Mouse (Mus musculus): ENCODE results near the gene Gm20481. TPM values are rescaled to one million over a fixed set of nuclear protein-coding genes. Genes with fewer than 3 reads are reported as not detected.
A peak's percentile ranks its signal among the peaks of the same experiment; 100 is the strongest.
"Not testable (repeated sequence)": the region's sequence is repeated elsewhere in the genome, so short reads cannot be mapped to it uniquely, and the experiment has no call there.

Gene Gm20481
- total RNA-seq, 2 experiments from 2014 or later = not detected

DNA sequence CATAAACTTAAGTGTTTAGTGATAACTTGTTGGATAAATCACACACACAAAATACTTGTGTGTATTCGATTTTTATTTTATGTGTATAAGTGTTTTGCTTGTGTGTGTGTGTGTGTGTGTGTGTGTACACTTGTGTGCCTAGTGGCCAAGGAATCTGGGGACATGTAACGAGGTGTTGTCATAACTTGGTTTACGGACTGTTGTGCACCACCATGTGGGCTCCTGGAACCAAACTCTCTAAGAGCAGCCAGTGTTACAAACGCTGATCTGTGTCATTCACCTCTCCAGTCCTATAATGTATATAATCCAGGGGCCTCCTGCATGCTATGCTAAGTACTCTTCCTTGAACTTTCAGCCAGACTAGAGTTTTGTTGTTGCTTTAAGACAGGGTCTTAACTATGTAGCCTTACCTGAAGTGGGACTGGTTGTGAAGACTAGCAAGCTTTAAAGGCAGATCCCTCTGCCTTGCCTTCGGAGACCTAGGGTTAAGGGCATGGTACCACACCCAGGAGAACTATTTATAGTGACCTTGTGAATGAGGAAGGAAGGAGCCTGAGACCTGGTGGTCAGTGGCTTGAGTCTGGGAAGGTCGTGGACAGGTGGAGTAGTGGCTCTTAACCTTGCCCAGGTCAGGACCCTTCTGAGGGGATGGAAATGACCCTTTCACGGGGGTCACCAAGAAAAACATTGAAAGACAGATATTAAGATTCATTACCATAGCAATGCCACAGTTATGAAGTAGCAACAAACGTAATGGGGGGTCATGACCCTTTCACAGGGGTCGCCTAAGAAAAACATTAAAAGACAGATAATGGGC lies 33.5 kb downstream of the Gm20481 start:
- no peak for DNase-seq

DNA sequence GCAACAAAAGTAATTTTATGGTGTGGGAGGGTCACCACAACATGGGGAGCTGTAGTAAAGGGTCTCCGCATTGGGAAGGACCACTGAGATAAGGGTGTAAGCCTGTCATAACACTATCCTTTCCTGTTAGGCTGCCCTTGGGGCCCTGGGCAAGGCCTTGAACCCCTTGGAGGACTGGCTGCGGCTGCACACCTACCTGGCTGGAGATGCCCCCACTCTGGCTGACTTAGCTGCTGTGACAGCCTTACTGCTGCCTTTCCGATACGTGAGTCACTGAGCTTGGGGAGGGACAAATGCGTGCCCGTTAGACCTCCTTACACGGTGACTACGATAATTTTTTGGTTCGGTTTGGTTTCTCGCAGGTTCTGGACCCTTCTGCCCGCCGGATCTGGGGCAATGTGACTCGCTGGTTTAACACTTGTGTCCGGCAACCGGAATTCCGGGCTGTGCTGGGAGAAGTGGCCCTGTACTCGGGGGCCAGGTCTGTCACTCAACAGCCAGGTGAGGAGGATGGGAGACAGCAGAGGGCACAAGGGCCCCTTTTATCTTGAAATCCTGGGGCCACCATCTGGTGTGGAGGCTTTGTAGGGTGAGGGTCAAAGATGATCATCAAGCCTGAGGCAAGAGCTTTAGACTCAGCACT lies 34.5 kb downstream of the Gm20481 start:
- DNase-seq = no peak

DNA sequence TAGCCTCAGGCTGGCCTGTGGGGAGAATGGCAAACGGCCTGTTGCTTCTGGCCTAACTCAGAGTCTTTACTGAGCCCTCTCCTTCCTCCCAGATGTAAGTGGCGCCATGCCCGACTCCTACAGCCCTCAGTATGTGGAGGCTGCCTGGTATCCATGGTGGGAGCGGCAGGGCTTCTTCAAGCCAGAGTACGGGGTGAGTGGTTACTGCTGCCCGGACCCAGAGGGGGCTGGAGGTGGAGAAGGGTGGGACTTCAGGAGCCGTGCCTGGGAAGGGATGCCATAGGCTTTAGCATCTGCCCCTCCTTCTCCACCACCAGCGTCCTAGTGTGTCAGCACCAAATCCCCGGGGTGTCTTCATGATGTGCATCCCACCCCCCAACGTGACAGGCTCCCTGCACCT lies 35.4 kb downstream of the Gm20481 start:
- no peak for DNase-seq

DNA sequence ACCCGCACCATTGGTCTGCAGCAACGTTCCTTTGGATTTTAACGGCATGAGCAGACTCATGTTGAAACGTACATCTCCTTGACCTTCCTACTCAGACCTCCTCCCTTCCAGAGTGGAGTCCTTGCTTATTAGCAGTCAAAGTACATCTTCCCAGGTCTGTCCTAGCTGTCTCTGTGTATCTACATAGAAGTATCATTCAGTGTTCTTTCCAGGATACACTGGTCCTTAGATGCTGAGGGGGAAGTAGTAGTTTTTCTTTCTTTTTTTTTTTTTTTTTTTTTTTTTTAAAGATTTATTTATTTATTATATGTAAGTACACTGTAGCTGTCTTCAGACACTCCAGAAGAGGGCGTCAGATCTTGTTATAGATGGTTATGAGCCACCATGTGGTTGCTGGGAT lies 36.2 kb downstream of the Gm20481 start:
- not testable (repeated sequence) for DNase-seq

DNA sequence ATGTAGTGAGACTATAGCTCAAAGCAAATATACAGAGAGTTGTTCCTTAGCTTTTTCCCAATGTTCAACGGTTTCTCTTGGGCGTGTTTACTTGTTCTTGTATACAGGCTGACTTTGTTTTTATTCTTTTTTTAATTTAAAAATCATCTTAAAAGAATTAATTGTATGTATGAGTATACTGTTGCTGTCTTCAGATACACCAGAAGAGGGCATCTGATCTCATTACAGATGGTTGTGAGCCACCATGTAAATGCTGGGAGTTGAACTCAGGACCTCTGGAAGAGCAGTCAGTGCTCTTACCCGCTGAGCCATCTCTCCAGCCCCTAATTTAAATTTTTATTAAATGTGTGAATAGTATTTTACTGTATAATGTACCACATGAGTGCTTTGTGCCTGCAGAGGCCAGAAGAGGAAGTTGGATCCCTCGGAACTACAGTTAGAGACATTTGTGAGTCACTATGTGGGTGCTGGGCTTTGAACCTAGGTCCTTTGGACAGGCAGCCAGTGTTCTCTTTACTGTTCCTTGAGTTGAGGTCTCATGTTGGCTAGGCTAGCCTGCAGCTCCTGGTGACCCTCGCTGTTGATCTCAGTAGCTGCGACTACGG lies 37.8 kb downstream of the Gm20481 start:
- no peak for DNase-seq

DNA sequence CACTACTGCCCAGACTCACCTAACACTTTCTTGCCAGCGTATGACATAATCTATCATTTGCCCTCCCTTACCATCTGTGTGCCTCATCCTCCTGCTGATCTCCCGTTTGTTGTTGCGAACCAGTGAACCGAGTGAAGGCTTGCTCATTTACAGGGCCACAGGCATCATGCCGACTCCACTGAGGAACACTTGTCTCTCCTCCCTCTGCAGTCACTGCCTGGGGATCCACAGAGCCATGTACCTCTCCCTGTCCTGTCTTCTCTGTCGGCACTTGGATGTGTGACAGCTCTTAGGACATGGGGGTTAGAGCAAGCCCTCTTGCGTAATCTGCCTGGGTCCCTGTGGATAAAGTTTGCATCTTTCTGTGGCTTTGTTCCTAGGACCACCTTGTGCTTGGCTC lies 39.9 kb downstream of the Gm20481 start:
- DNase-seq = no peak

DNA sequence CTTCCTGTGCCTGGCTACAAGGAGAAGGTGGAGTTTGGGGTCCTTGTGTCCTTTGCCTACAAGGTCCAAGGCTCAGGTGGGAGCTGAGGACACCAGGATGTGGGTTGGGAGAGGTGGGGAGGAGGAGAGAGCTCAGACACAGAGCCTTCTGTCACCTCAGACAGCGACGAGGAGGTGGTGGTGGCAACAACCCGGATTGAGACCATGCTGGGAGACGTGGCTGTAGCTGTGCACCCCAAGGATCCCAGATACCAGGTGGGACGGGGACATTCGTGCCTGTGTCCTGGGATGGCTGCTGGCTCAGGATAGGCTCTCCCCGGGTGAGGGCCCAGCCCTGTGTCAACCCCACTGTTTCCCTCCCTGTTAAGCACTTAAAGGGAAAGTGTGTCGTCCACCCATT lies 41.7 kb downstream of the Gm20481 start:
- no peak for DNase-seq

DNA sequence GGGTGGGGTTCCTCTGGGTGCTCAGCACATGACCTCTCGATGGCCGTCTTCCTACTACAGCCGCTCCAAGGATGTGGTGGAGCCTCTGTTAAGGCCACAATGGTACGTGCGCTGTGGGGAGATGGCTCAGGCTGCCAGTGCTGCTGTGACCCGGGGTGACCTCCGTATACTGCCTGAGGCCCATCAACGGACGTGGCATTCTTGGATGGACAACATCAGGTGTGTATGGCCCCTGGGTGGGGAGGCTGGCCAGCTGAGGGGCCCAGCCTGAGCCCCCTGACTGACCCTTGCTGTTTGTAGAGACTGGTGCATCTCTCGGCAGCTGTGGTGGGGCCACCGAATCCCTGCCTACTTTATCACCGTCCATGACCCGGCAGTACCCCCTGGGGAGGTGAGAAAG lies 42.7 kb downstream of the Gm20481 start:
- no peak for DNase-seq

DNA sequence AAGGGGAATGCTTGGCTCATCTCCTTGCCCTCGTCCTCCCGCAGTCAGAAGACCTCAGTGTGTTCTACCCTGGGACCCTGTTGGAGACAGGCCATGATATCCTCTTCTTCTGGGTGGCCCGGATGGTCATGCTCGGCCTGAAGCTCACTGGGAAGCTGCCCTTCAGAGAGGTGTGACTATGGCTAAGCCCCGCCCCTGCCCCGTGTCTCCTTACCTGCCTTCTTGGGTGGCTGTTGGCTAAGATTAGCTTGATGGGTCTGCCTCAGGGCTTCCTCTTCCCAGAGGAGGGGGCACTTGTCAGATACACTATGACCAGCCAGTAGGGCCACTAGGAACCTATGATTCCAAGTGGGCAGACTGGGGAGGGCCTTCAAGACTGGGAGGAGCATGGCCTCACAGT lies 43.5 kb downstream of the Gm20481 start:
- DNase-seq = no peak

DNA sequence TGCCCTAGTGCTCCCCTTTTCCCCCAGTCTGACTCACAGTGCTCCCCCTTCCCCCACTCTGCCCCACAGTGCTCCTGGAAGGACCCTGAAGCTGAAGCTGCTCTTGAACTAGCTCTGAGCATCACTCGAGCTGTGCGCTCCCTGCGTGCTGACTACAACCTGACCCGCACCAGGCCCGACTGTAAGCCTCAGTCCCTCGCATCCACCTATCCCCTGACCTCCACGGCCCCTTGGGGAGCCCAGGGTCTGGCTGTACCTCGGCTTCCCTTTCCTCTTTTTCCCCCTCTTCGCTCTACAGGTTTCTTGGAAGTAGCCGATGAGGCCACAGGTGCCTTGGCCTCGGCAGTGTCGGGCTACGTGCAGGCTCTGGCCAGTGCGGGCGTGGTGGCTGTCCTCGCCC lies 45.6 kb downstream of the Gm20481 start:
- DNase-seq = no peak

DNA sequence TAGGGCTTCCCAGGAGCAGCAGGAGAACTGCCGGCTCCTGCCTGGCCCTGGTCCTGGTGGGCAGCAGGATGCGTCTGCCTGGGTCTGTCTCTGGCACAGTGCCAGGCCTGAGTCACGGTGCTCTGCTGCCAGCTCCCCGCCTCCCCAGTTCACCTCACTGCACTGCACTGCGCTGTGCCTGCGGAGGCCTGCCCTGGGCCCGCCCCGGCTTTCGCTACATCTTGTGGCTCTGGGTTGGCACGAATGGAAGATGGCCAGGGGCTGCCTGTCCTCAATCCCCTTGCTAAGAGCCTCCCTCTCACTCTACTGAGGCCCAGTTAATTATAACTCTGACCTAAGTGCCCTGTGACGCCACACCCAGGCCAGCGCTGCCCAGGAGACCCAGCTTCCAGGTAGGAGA lies 46.7 kb downstream of the Gm20481 start, which contains the start of gene Vwa7:
Vwa7 (plus strand) TSS at position 204 of the 400 bp plus-strand sequence.
- peak; percentile 72 for DNase-seq

DNA sequence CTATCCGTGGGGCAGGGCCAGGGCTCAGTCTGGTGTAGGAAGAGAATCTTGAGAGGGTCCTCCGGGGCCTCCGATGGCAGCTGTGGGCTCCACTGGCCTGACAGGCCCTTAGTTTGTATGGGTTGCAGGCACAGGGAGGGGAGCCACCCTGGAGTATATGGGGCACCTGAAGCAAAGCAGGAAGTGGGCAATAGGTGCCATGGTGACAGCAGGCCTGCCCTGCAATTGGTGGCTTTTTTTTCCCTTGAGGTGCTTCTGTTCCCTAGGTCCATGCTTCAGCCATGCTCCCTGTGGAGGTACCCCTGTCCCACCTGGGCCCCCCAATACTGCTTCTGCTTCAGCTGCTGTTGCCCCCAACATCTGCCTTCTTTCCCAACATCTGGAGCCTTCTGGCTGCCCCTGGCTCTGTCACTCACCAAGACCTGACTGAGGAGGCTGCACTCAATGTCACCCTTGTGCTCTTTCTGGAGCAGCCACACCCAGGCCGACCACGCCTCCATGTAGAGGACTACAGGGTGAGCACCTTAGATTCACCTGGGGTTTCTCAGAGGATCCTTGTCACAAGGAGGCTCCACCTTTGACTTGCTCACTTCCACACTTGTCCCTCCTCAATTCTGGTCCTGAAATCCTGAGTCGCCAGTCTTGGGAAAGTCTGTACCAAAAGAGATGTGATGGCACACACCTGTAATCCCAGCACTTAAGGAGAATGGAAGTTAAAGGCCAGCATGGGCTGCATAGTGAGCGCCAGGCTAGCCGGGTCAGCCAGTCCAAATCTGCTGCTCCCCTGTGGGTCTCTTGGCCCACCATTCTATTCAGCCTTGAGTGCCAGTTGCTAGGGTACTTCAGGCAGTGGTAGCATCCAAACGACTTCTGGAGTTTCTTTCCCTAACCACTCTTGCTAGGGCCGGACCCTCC lies 47.3 kb downstream of the Gm20481 start:
- DNase-seq = no peak

DNA sequence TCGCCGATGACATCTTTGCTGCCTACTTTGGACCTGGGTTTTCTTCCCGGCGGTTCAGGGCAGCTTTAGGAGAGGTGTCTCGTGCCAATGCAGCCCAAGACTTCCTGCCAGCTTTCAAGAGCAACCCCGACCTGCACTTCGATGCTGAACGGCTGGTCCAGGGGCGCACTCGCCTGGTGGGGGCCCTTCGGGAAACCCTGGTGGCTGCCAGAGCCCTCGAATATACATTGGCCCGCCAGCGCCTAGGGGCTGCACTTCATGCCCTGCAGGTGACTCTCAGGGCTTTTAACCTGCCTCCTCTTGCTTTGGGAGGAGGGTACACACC lies 48.0 kb downstream of the Gm20481 start:
- DNase-seq = no peak

DNA sequence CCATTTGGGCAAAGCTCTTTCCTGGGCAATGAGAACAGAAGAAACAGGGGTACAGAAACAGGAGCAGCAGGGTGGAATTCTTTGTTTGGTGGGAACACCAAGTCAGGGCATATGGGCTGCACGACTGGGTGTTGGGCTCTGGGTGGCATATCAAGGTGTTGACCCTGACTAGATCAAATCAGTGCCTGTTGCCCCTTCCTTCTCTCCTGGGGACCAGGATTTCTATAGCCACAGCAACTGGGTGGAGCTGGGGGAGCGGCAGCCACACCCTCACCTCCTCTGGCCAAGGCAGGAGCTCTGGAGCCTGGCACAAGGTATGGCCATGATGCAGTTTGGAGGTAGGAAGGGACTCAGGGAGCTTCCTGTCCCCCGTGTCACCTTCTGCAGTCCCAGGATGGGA lies 48.5 kb downstream of the Gm20481 start:
- no peak for DNase-seq

DNA sequence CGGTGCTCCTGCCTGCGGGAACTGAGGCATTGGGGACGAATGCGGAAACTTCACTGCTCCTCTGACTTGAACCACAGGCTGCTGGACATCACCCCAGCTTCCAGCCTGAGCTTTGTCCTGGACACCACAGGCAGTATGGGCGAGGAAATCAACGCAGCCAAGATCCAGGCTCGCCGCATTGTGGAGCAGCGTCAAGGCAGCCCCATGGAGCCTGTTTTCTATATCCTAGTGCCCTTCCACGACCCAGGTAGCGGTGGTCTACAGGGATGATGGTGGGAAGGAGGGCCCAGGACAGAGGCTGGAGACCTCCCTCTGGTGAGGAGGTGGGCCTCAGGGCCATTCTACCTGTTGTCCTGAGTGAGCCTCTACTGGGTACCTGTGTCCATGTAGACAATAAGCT lies 50.2 kb downstream of the Gm20481 start:
- no peak for DNase-seq

DNA sequence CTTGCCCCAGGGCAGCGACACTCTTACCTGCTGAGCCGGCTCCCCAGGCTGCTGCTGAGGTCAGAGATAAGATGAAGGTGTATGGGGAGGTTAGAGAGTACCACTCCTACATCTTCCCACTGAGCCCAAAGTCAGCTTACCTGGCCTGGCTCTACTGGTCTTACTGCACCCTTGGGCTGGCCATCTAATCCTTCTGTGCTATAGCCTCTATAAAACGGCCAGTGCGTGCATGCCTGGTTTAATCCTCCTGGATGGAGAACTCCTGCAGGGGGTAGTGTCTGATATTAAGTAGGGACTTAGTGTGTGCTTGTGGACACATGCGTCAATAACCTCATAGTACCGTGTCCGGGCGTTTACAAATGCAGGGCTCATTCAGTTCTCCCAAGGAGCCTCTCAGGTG lies 50.8 kb downstream of the Gm20481 start:
- DNase-seq = no peak

DNA sequence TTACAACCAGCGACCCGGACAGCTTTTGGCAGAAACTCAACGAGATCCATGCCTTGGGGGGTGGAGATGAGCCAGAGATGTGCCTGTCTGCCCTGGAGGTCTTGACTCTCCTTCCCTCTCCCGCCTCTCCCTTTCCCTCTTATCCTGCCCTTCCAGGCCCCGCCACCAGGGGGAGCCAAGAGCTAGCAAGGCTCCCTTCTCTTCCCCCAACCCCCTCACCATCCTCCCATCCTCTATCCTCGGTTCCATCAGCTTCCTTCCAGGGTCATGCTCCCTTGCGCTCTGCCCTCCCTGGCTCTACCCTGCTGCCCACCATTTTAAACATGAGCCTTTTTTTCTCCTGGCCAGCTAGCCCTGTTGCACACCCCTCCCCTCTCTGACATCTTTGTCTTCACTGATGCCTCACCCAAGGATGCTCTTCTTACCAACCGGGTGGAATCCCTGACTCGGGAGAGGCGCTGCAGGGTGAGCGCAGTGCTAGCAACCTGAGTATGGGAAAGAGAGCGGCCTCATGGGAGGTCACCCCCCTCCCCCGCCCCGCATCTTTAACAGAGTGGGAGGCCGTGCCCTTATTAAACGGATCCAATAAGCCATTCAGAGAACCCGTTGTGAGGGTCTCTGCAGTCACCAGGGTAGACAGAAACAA lies 51.6 kb downstream of the Gm20481 start:
- DNase-seq = peak; percentile 96

Other genes with a start within 250 kb of the Gm20481 start
- gene C4b, start 226.0 kb upstream of the Gm20481 start, total RNA-seq (2021) = 1 to 10 TPM; 5.0 to 5.5 TPM
- gene Cyp21a1, start 165.4 kb upstream of the Gm20481 start, total RNA-seq (2021) = not detected
- 10 to 100 TPM; 13.6 to 16.2 TPM for gene Stk19, start 133.0 kb upstream of the Gm20481 start, total RNA-seq (2021)
- gene Dxo, start 132.9 kb upstream of the Gm20481 start, total RNA-seq (2021) = 10 to 100 TPM; 21.4 to 23.0 TPM
- 10 to 100 TPM; 27.4 to 27.9 TPM for gene Skiv2l, start 119.7 kb upstream of the Gm20481 start, total RNA-seq (2021)
- gene Nelfe, start 119.5 kb upstream of the Gm20481 start, total RNA-seq (2021) = 10 to 100 TPM; 30.4 to 34.2 TPM
- 1 to 10 TPM in 1 of 2 experiments, under 1 TPM in 1; 0.88 to 2.6 TPM for gene Cfb, start 107.4 kb upstream of the Gm20481 start, total RNA-seq (2021)
- gene Zbtb12, start 90.4 kb upstream of the Gm20481 start, total RNA-seq (2021) = 1 to 10 TPM; 7.9 TPM
- not detected for gene Gm20547, start 87.9 kb upstream of the Gm20481 start, total RNA-seq (2021)
- 1 to 10 TPM; 3.0 to 3.7 TPM for gene C2, start 71.6 kb upstream of the Gm20481 start, total RNA-seq (2021)
- 10 to 100 TPM; 55.7 to 56.8 TPM for gene Ehmt2, start 71.4 kb upstream of the Gm20481 start, total RNA-seq (2021)
- not detected for gene Slc44a4, start 55.4 kb upstream of the Gm20481 start, total RNA-seq (2021)
- 10 to 100 TPM; 10.1 to 11.7 TPM for gene Neu1, start 38.7 kb upstream of the Gm20481 start, total RNA-seq (2021)
- gene Hspa1b, start 10.7 kb upstream of the Gm20481 start, total RNA-seq (2021) = 1 to 10 TPM; 4.8 to 5.2 TPM
- gene Hspa1a, start 2.2 kb downstream of the Gm20481 start, total RNA-seq (2021) = 1 to 10 TPM; 2.6 to 2.9 TPM
- 1 to 10 TPM; 5.3 to 6.6 TPM for gene Hspa1l, start 2.8 kb downstream of the Gm20481 start, total RNA-seq (2021)
- 10 to 100 TPM; 52.2 to 55.0 TPM for gene Lsm2, start 11.9 kb downstream of the Gm20481 start, total RNA-seq (2021)
- 10 to 100 TPM; 46.7 to 49.0 TPM for gene Vars, start 31.1 kb downstream of the Gm20481 start, total RNA-seq (2021)
- gene Vwa7, start 46.7 kb downstream of the Gm20481 start, total RNA-seq (2021) = 1 to 10 TPM; 1.6 to 1.8 TPM
- 1 to 10 TPM in 1 of 2 experiments, under 1 TPM in 1; 0.74 to 1.3 TPM for gene Sapcd1, start 58.1 kb downstream of the Gm20481 start, total RNA-seq (2021)
- gene Msh5, start 76.8 kb downstream of the Gm20481 start, total RNA-seq (2021) = 1 to 10 TPM; 4.0 to 6.5 TPM
- gene Clic1, start 80.1 kb downstream of the Gm20481 start, total RNA-seq (2021) = 100 to 1,000 TPM; 166 to 167 TPM
- gene Ddah2, start 89.1 kb downstream of the Gm20481 start, total RNA-seq (2021) = 100 to 1,000 TPM; 104 to 106 TPM
- not detected for gene Ly6g6c, start 95.5 kb downstream of the Gm20481 start, total RNA-seq (2021)
- under 1 TPM in 1 of 2 experiments, not detected in 1; 0.47 TPM for gene Mpig6b, start 96.3 kb downstream of the Gm20481 start, total RNA-seq (2021)
- not detected for gene Ly6g6e, start 107.0 kb downstream of the Gm20481 start, total RNA-seq (2021)
- gene Ly6g6d, start 108.2 kb downstream of the Gm20481 start, total RNA-seq (2021) = 1 to 10 TPM; 1.6 to 2.4 TPM
- not detected for gene Ly6g6f, start 115.7 kb downstream of the Gm20481 start, total RNA-seq (2021)
- 10 to 100 TPM; 50.6 to 53.5 TPM for gene Abhd16a, start 119.4 kb downstream of the Gm20481 start, total RNA-seq (2021)
- gene Ly6g5c, start 138.4 kb downstream of the Gm20481 start, total RNA-seq (2021) = not detected
- under 1 TPM; 0.52 to 0.62 TPM for gene Ly6g5b, start 145.5 kb downstream of the Gm20481 start, total RNA-seq (2021)
- gene Gpank1, start 151.5 kb downstream of the Gm20481 start, total RNA-seq (2021) = 1 to 10 TPM; 6.0 to 6.2 TPM
- 100 to 1,000 TPM; 189 to 196 TPM for gene Csnk2b, start 152.1 kb downstream of the Gm20481 start, total RNA-seq (2021)
- gene D17H6S53E, start 156.5 kb downstream of the Gm20481 start, total RNA-seq (2021) = 10 to 100 TPM; 26.6 to 27.3 TPM
- gene Apom, start 162.1 kb downstream of the Gm20481 start, total RNA-seq (2021) = not detected
- gene Bag6, start 165.3 kb downstream of the Gm20481 start, total RNA-seq (2021) = 100 to 1,000 TPM; 318 to 321 TPM
- 100 to 1,000 TPM; 248 to 251 TPM for gene Prrc2a, start 195.0 kb downstream of the Gm20481 start, total RNA-seq (2021)
- gene Aif1, start 206.2 kb downstream of the Gm20481 start, total RNA-seq (2021) = 1 to 10 TPM; 2.9 to 3.4 TPM
- 1 to 10 TPM; 4.2 to 4.8 TPM for gene Lst1, start 218.5 kb downstream of the Gm20481 start, total RNA-seq (2021)
- 1 to 10 TPM in 1 of 2 experiments, under 1 TPM in 1; 0.81 to 1.0 TPM for gene Ltb, start 224.5 kb downstream of the Gm20481 start, total RNA-seq (2021)
- gene Tnf, start 232.1 kb downstream of the Gm20481 start, total RNA-seq (2021) = 1 to 10 TPM in 1 of 2 experiments, under 1 TPM in 1; 0.76 to 1.3 TPM
- under 1 TPM; 0.26 to 0.32 TPM for gene Lta, start 235.4 kb downstream of the Gm20481 start, total RNA-seq (2021)

All from heart, postnatal 4 days (tissue).